Mouse (Mus musculus) ES-Bruce4 (cell line): ENCODE measurements around the gene Tsen54. TPM values are rescaled to one million over a fixed set of nuclear protein-coding genes. Genes with fewer than 3 reads are reported as not detected.
A peak's percentile ranks its signal among the peaks of the same experiment; 100 is the strongest.
"Not testable (repeated sequence)": the region's sequence is repeated elsewhere in the genome, so short reads cannot be mapped to it uniquely, and the experiment has no call there.

Source experiments
- H3K27ac ChIP-seq: 2 replicates; pipeline ENCODE4 v1.5.1; 2012; ENCODE audit warnings: low read length, inconsistent platforms; ENCODE audit not compliant: insufficient read depth
- H3K27me3 ChIP-seq: 2 replicates; pipeline ENCODE4 v1.6.1; 2012; ENCODE audit warnings: mild to moderate bottlenecking, low read length, inconsistent platforms; ENCODE audit not compliant: control insufficient read depth, poor library complexity, insufficient read depth, severe bottlenecking
- H3K36me3 ChIP-seq: 2 replicates; pipeline ENCODE4 v1.6.1; 2012; ENCODE audit warnings: inconsistent platforms, mild to moderate bottlenecking, low read length, moderate library complexity; ENCODE audit not compliant: control insufficient read depth, poor library complexity, insufficient read depth, severe bottlenecking
- H3K4me1 ChIP-seq: one replicate; pipeline ENCODE4 v1.8.1; 2011; ENCODE audit warnings: low read length; ENCODE audit not compliant: control insufficient read depth, insufficient read depth
- H3K4me3 ChIP-seq: 2 replicates; pipeline ENCODE4 v1.5.1; 2011; ENCODE audit warnings: low read depth, mild to moderate bottlenecking, low read length
- H3K9ac ChIP-seq: 2 replicates; pipeline ENCODE4 v1.6.1; 2012; ENCODE audit warnings: low read depth, mild to moderate bottlenecking, inconsistent platforms; ENCODE audit not compliant: poor library complexity, severe bottlenecking
- H3K9me3 ChIP-seq: replicated peaks from 2 replicates; pipeline ENCODE4 v1.6.1; 2012; ENCODE audit warnings: mild to moderate bottlenecking, low read length, inconsistent platforms; ENCODE audit not compliant: control insufficient read depth, poor library complexity, insufficient read depth, severe bottlenecking
- CTCF ChIP-seq: IDR thresholded peaks from one replicate; pipeline ENCODE4 v1.8.1; 2011; ENCODE audit warnings: low read depth, low read length
- EP300 ChIP-seq: IDR thresholded peaks from 2 replicates; pipeline ENCODE4 v1.6.1; 2011; ENCODE audit warnings: low read depth, low read length; ENCODE audit not compliant: insufficient read depth
- POLR2A ChIP-seq: IDR thresholded peaks from one replicate; pipeline ENCODE4 v1.8.1; 2011; ENCODE audit warnings: low read length; ENCODE audit not compliant: insufficient read depth
- polyA plus RNA-seq: library from polyadenylated mRNA; stranded (reverse); fragments of >200 nt; gene quantifications from 2 replicates; pipeline ENCODE4 v1.2.4, GENCODE M21; 2011; ENCODE audit warnings: low read depth; ENCODE audit not compliant: missing spikeins, insufficient read depth, insufficient read length

The Tsen54 gene
- polyA plus RNA-seq, 1 experiment = 26.9 TPM

GRCm38 (mm10) chr11:115841961-115842550 lies 27.5 kb downstream of the Tsen54 start:
- no peak overlapping the region for H3K4me3 ChIP-seq
- peak overlapping the region; percentile 10; the same call in 1 of the 2 replicates for H3K9ac ChIP-seq
- peaks cover 30% of the 10 kb centered on the region for H3K4me1 ChIP-seq

GRCm38 (mm10) chr11:115843141-115843890 lies 28.8 kb downstream of the Tsen54 start:
- peaks cover 21% of the 10 kb centered on the region for H3K36me3 ChIP-seq
- TF ChIP-seq EP300 (0 out of 2 replicates have a peak, but pooled peaks have one; percentile 4), CTCF (no peak)
- no peaks in the 10 kb centered on the region for H3K9me3 ChIP-seq
- H3K27ac ChIP-seq = peak overlapping the region; percentile 98
- no peak overlapping the region for H3K4me3 ChIP-seq
- no peaks in the 10 kb centered on the region for H3K27me3 ChIP-seq
- H3K4me1 ChIP-seq = peaks cover 30% of the 10 kb centered on the region
- H3K9ac ChIP-seq = no peak overlapping the region

More at GRCm38 (mm10) chr11:115841961-115842550, 27.5 kb downstream of the Tsen54 start:
- Histone ChIP-seq H3K27ac (peak overlapping the region; percentile 98), H3K36me3 (peaks cover 9% of the 10 kb centered on the region), H3K9me3 (no peaks in the 10 kb centered on the region), H3K27me3 (no peaks in the 10 kb centered on the region)
- TF ChIP-seq CTCF (no peak), EP300 (peak; percentile 93), POLR2A (no peak)

- H3K4me1 ChIP-seq = peaks cover 26% of the 10 kb centered on the region
- H3K27me3 ChIP-seq = no peaks in the 10 kb centered on the region
- no peak overlapping the region for H3K9ac ChIP-seq
- TF ChIP-seq POLR2A (no peak), CTCF (no peak), EP300 (no peak)
- H3K36me3 ChIP-seq = peaks cover 21% of the 10 kb centered on the region
- 0 out of 2 replicates have a peak overlapping the region, but pooled peaks have one; percentile 10 for H3K27ac ChIP-seq
- no peaks in the 10 kb centered on the region for H3K9me3 ChIP-seq
- no peak overlapping the region for H3K4me3 ChIP-seq
Measured at GRCm38 (mm10) chr11:115843891-115844239, 29.3 kb downstream of the Tsen54 start.

- H3K4me1 ChIP-seq = peaks cover 26% of the 10 kb centered on the region
- H3K9ac ChIP-seq = no peak overlapping the region
- TF ChIP-seq EP300 = no peak
- TF ChIP-seq CTCF = no peak
- no peak for TF ChIP-seq POLR2A
- H3K27ac ChIP-seq = 0 out of 2 replicates have a peak overlapping the region, but pooled peaks have one; percentile 13
- H3K36me3 ChIP-seq = peaks cover 21% of the 10 kb centered on the region
- no peak overlapping the region for H3K4me3 ChIP-seq
- H3K27me3 ChIP-seq = no peaks in the 10 kb centered on the region
- no peaks in the 10 kb centered on the region for H3K9me3 ChIP-seq
Measured at GRCm38 (mm10) chr11:115844240-115844639, 29.7 kb downstream of the Tsen54 start.

- no peak overlapping the region for H3K4me3 ChIP-seq
- peaks cover 17% of the 10 kb centered on the region for H3K4me1 ChIP-seq
- no peaks in the 10 kb centered on the region for H3K9me3 ChIP-seq
- TF ChIP-seq CTCF (peak; percentile 36), POLR2A (no peak), EP300 (no peak)
- no peak overlapping the region for H3K27ac ChIP-seq
- no peaks in the 10 kb centered on the region for H3K27me3 ChIP-seq
- H3K9ac ChIP-seq = no peak overlapping the region
- H3K36me3 ChIP-seq = peaks cover 21% of the 10 kb centered on the region
Measured at GRCm38 (mm10) chr11:115845819-115846218, 31.3 kb downstream of the Tsen54 start.

- Histone ChIP-seq H3K4me3 (no peak overlapping the region), H3K9me3 (no peaks in the 10 kb centered on the region), H3K4me1 (no peaks in the 10 kb centered on the region), H3K27me3 (no peaks in the 10 kb centered on the region), H3K36me3 (peaks cover 27% of the 10 kb centered on the region), H3K9ac (no peak overlapping the region), H3K27ac (no peak overlapping the region)
- TF ChIP-seq EP300 (no peak), POLR2A (no peak), CTCF (no peak)
Measured at GRCm38 (mm10) chr11:115854674-115855073, 40.1 kb downstream of the Tsen54 start.

GRCm38 (mm10) chr11:115857146-115857545 lies 42.6 kb downstream of the Tsen54 start:
- not testable (repeated sequence) for H3K27me3 ChIP-seq, H3K4me1 ChIP-seq, H3K9ac ChIP-seq, H3K27ac ChIP-seq, H3K4me3 ChIP-seq, H3K9me3 ChIP-seq
- peaks cover 22% of the 10 kb centered on the region for H3K36me3 ChIP-seq
